Mouse (Mus musculus) liver, adult (tissue): ENCODE results near the gene Ush2a.

Experiments used
- GATA4 ChIP-seq: IDR thresholded peaks from 2 replicates; pipeline ENCODE4 v1.6.1; 2014; ENCODE audit warnings: mild to moderate bottlenecking, low read length; ENCODE audit not compliant: insufficient replicate concordance

The Ush2a gene

DNA sequence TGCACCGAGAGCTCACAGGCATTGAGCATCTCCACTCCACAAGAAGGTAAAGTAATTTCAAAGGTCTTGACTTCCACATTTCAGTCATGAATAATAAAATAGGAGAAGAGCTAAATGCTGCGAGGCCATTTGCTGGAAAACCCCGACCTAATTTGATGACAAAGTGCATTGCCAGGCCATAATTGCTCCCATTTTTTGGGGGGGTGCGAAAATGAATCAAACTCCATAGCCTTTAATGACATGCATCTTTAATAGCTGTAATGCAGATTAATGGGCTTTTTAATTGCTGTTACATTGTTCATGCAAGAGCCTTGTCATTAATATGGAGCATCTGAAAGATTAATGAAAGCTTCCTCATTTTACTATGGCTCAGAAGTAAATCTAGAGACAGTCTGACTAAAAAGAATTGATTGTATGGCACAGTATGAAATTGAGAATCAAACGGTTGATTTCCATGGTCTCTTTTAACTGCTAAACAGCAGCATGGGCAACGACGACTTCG, 314.5 kb downstream of the Ush2a start:
- no peak for TF ChIP-seq GATA4

DNA sequence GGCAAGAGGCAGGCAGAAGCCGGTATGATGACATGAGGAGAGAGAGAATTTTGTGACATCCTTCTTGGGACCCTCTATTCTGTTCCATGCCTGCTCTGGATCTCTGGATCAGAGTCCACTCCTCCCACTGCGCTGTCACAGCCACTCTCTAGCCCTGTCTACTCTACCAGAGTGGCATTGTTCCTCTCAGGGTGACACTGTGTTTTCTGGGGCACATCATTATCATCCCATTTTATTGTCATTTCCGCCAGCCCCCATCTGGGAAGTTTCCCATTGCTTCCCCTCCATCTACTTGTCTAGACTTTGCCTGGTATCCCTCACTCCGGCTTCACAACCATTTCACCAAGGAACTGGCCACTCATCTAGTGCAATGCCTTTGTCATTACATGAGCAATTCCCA, 315.6 kb downstream of the Ush2a start:
- TF ChIP-seq GATA4, result no peak

DNA sequence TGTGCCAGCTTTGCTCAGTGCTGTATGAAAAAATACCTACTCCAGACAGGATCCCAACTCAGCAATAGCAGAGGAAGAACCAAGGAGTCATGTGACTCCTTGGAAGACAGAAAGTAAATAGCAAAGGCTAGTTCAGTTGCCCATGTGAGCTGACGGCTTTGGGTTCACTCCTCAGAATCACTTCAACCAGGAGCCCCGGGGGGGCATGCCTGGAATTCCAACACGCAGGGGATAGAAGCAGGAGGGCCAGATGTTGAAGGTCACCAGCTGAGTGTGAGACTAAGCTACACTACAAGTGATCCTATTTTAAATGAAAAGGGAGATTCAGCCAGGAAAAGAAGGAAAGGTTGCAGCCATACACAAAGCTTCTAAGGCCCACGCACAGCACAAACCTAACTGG, 319.3 kb downstream of the Ush2a start:
- no peak for TF ChIP-seq GATA4

DNA sequence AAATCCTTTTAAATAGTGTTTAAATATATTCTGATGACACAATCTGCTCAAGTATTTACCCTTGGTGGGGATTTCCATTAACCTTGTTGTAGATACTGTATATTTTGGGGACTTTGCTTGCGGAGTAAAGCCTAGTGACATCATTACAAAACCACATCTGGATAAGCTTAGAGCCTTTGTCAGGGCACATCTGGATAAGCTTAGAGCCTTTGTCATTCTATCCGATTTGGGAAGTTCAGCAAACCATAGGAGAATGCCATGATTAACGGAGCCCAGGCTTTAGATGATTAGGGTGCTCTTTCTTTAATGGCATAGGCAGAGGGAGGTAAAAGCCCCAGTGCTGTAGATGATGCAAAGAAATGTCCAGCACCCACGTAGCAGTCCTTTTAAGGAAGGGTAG, 333.4 kb downstream of the Ush2a start:
- no peak for TF ChIP-seq GATA4

DNA sequence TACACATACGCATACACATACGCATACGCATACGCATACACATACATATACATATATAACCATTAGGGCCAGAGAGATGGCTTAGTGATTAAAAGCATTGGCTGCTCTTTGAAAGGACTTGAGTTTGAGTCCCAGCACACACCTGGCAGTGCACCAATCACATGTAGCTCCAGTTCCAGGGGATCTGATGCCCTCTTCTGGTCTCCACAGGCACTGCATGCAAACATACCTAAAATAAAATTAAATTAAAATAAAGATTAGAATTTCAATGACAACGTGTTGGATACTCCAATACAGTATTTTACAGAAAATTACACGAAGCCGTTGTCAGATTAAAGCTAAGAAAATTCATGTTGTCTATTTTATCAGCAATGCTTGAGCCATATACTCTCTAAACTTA, 336.2 kb downstream of the Ush2a start:
- no peak for TF ChIP-seq GATA4

DNA sequence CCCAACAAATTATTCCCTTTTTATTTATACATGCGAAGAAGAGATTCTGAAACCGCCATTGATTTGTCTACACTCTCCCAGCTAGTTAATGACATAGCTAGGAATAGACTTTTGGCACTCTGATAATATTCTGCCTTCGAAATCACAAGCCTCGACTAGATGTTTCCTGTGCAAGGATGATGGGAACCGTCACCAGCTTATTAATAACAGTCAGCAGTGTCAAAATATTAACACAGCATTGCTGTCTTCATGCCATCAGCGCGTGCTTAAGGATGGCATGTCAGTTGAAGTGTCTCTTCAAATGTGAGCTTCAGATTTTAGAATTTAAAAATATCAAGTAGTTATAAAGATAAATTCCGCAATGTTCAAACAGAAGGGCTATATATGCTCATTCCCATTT, 337.3 kb downstream of the Ush2a start:
- TF ChIP-seq GATA4, result no peak

DNA sequence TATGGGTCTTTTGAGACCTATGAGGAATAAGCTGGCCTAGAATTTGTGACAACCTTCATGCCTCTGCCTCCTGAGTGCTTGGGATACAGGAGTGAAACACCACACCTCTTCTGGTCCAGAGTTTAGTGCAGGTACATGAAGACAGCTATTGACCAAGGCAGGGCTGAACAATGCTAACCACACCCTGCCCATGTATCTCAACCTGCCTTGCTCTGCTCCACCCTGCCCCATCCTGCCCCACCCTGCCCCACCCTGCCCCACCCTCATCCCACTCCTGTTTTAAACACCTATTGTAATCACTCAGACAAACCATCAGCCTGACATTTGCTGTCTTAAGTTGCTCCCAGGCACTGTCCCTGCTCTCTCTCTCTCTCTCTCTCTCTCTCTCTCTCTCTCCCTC, 344.6 kb downstream of the Ush2a start:
- TF ChIP-seq GATA4, result no peak

DNA sequence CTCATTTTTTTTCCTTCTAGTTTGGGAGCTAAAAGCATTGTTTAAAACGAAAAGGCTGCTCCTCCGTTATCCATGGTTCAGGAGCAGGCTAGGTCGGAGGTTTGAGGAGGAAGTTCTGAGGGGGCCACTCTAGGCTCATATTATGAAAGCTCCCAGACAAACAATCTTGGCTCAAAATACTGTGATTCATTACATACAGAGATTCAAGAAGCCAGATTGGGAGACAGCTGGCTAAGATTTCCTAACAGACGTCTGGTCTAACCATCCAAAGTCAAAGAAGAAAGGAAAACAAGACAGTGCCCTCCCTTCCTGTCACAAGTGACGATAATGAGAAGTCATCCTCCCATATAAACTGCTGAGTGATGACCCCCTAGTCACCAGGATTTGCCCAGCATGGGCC, 354.7 kb downstream of the Ush2a start:
- no peak for TF ChIP-seq GATA4

DNA sequence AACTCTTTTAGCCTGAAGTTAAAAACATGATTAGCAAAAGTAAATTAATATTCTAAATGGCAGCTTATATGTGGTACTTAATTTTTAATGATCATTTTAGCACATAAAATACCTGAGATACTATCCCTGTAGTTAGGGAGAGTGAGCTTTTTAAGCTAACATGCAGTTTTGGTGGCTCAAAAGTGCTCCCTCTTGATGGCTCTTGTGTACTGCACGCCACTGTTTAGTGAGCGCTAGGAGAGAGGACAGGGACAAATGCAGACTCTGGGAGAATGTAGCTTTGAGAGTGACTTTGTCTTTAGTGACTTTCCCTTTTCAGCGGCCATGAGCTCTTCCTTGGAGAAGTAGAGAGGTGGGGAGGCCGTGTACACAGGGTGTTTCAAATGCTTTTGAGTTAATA, 371.9 kb downstream of the Ush2a start:
- TF ChIP-seq GATA4, result no peak

DNA sequence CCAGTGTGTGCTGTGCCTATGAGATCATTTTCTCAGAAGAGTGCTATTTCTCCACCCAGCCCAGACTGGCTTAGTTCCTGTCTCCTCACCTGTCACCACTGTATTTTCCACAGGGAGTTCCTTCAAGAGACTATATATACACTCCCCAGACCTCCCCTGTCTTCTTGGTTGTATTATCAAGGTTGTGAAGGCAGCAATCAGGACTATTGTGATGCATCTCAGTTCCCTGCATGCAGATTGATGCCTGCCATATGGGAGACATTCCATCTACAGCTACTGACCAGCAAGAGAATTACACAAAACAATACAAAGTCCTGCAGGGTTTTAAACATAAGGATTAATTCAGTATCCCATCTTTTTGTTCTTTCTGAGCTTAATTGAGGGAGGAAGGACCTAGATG, 377.8 kb downstream of the Ush2a start:
- no peak for TF ChIP-seq GATA4

DNA sequence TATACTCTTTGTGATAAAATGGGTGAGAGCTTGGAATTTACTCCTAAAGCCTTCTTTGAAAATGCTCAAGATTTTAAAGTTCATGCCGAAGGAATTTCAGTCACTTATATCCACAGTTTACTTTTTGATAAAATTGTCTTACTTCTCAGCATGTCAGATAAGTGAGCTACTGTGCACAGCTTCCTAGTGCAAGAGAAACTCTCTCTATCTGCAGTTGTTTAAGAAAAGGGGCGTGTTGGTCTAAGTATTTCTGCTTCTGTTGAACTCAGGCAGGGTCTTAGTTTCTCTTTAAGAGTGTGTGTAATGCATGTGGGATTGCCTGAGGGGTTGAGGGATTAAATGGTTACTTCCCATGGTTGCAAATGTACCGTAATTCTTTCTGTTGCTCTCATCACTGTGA, 381.3 kb downstream of the Ush2a start:
- no peak for TF ChIP-seq GATA4

DNA sequence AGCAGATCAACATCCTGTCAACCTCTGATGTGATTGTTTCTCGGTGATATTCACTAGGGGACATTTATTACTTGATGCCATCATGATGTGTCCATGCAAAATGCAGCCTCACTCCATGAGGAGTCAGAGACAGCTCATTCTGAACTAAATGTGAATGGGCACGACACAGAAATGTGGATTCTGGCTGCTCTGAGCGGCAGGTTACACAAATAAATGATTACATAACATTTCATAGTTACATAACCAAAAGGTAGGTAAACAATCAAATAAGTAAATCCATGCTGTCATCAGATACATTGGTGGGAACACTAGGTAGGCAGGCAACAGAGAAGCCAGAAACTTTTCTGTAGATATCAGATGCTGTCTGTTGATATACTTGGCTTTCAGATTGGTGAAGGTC, 391.2 kb downstream of the Ush2a start:
- no peak for TF ChIP-seq GATA4

DNA sequence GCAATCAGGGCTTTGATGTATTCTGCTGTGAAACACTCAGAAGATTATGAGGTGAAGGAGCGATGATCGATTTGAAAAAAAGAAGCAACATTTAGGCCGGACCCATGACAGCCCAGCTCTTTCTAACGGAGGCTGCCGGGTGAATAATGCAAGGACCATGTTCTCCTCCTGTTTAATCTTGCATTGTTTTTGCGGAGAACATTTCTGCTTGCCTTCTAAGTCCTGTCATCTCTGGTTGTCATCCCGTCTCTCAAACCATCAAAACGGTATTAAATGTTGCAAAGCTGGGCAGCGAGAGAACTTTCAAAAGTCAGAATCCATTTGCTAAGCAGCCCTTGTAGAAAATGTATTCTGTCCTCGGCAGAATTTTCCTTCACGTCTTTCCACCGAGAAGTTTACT, 394.3 kb downstream of the Ush2a start:
- no peak for TF ChIP-seq GATA4

DNA sequence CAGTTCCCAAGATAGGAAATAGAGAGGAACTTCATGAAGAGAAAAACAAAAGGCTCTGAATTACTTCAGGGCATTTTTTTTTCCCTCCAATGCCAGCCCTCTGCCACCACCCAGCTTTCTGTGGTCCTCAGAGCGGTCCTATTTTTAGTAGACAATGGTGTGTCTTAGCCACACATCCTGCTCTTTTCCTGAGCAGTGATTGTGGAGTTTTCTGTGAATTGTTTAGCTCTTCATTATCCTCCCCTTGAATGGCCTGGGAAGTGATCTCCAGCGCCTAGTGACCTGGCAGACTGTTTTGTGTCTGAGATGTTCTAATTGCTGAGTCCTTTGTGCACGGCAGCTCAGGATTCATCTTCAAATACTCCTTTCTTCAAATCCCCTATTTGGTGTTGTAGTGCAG, 397.3 kb downstream of the Ush2a start:
- TF ChIP-seq GATA4, result no peak

DNA sequence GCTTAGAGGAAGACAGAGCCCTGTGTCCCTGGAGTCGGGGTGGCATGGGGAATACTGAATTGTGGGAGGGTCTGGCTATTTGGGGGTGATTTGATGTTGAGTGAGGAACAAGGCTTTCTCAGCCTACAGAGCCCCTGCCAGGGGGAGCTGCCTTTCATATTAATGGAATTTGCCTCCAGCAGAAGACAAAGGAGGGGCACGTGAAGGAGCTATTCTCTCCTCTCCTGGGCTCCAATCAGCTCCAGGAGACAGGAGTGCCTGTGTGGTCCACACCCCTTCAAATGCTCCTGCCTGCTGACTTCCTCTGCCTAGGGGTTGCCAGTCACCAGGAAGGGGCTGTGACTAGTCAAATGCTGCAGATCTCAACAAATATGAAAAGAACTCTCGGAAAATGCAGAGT, 398.5 kb downstream of the Ush2a start:
- TF ChIP-seq GATA4, result no peak

DNA sequence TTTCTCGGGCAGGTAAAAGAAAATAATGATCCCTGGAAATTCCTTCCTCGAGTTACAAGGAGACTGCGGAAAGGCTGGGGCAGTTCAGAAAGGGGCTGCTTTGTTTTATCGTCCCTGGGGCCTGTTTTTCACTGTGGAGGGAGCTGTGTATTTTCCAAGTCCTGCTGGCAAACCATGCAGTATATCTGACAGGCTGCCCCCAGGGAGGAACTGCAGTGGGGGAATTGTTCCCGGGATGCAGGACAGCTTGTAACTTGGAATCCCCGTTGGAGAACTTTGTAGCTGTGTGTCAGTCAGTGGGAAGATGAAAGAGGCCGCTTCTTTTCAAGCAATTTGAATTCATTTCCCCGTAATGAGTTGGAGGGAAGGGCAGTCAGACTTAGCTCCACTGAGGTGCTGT, 399.1 kb downstream of the Ush2a start:
- TF ChIP-seq GATA4, result no peak

DNA sequence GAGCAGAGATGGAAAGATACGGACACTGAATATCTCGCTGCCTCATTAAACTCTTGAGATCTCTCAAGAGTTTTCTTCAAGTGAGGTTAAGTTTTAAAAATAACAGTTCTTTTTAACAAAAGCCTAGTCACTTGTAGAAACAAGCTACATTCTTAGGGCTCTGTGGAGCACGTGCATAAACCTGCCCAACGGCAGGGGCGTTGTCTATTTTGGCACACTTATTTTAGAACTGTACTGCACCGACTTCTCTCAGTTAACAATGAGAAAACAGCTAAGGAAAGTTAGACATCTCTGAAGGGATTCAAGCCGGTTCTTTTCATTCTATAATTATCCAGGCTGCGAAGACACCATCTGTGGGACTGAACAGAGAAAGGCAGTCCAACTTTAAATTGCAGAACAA, 405.6 kb downstream of the Ush2a start:
- no peak for TF ChIP-seq GATA4

DNA sequence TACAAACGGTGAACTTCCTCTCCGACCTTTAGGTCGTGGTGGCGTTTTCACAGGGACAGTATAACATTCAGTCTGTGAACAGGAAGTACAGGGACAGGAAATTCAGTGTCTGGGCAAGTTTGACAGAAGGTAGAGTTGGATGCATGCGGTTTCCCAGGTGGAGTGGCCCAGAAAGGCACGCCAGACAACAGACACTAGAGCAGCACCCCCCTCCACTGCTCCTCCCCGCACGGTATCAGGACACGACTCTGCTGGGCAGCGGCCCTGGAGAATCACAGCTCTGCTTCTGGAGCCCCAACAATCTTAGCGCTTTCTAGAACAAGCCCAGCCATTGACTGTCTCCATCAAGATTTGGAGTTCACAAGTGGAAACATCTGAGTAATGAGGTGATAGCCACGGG, 406.7 kb downstream of the Ush2a start:
- TF ChIP-seq GATA4, result no peak

DNA sequence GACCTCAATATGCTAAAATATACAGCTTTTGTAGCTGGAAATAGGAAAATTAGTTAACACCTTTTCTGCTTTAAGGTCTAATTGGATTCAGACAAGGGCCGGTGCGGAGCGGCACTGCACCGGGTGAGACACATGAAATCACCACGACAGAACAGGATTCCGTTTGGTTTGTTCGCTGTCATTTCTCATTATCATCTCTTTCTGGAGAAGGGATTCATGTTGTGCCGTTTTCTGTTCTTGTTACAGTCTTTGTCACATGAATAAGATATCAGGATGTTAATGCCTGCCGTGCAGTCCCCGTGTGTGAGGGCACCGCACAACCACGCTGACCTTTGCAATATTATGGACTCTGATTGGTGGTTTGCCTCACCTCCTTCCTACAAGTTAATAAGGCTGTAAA, 411.0 kb downstream of the Ush2a start:
- TF ChIP-seq GATA4, result no peak
